Mouse (Mus musculus) lung, postnatal 0 days (tissue): Measurements from ENCODE around the gene Cacna1i.

Experiments used
- CTCF ChIP-seq: IDR thresholded peaks from 2 replicates; pipeline ENCODE4 v1.5.1; 2016; ENCODE audit warnings: antibody characterized with exemption, mild to moderate bottlenecking
- EP300 ChIP-seq: IDR thresholded peaks from 2 replicates; pipeline ENCODE4 v1.6.1; 2016; ENCODE audit warnings: antibody characterized with exemption, mild to moderate bottlenecking, control low read depth

DNA sequence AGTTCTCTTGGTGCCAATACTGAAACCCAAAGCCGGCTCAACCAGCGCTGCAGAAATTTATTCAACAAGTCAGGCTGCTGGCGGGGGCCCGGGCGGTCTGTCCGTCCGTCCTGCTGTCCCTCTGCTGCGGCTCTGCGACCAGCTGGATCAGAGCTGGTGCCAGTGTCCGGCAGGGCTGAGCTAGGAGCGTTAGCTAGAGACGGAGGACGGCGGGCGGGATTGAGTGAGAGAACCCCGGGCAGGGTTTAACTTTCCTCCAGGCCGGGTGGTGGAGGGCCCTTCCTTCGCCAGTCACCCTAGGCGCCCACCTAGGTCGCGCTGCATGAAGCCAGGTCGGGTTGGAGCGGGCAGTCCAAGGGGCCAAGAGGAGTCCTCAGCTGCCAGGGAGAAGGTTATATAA, 998 bp downstream of the Cacna1i start:
- no peak for TF ChIP-seq CTCF
- no peak for TF ChIP-seq EP300
